Comparison of ENCODE assay signal across 8 mouse cellular contexts in genomic region chr4:132076480-132077405, GRCm38 (mm10). TPM values are rescaled to one million over a fixed set of nuclear protein-coding genes. Genes with fewer than 3 reads are reported as not detected.
DNase-seq lines count a peak whose midpoint lies in the region; ATAC-seq lines count a peak whose summit lies in the region.

No protein-coding gene starts in this region.

- no peak overlapping the region for H3K4me2 ChIP-seq in embryonic facial prominence, embryonic 14.5 days (ENCODE audit: low read depth, low read length)
- peak overlapping the region; percentile 98 for H3K4me2 ChIP-seq in liver, embryonic 13.5 days

- H3K27ac ChIP-seq in embryonic facial prominence, embryonic 14.5 days (replicated peaks; ENCODE audit: low read depth, low read length), result no peak overlapping the region
- peak overlapping the region; percentile 100 for H3K27ac ChIP-seq in liver, embryonic 13.5 days

- no peak overlapping the region for H3K4me3 ChIP-seq in embryonic facial prominence, embryonic 14.5 days (ENCODE audit: low read depth, low read length)
- peak overlapping the region; percentile 99 for H3K4me3 ChIP-seq in liver, embryonic 13.5 days (replicated peaks)

- no peak for ATAC-seq in embryonic facial prominence, embryonic 14.5 days (ENCODE audit: low read depth)
- ATAC-seq in liver, embryonic 13.5 days (ENCODE audit: low read depth), result peak; percentile 60

- H3K27me3 ChIP-seq in embryonic facial prominence, embryonic 14.5 days (replicated peaks; ENCODE audit: control insufficient read depth, insufficient read depth, low read length), result no peaks in the 10 kb centered on the region
- no peaks in the 10 kb centered on the region for H3K27me3 ChIP-seq in liver, embryonic 13.5 days

- WGBS in embryonic facial prominence, embryonic 14.5 days, result 21% methylated on average over 20 of the region's 20 CpGs
- WGBS in liver, embryonic 13.5 days (ENCODE audit: insufficient replicate concordance), result 5% methylated on average over 20 of the region's 20 CpGs

- H3K9ac ChIP-seq in embryonic facial prominence, embryonic 14.5 days (ENCODE audit: low read depth, low read length), result no peak overlapping the region
- peak overlapping the region; percentile 92 for H3K9ac ChIP-seq in liver, embryonic 13.5 days

- H3K36me3 ChIP-seq in embryonic facial prominence, embryonic 14.5 days (ENCODE audit: control insufficient read depth, insufficient read depth, low read length), result no peaks in the 10 kb centered on the region
- peaks cover 15% of the 10 kb centered on the region for H3K36me3 ChIP-seq in liver, embryonic 13.5 days

- H3K4me1 ChIP-seq in embryonic facial prominence, embryonic 14.5 days (ENCODE audit: control insufficient read depth, insufficient read depth, low read length), result peaks cover 3% of the 10 kb centered on the region
- peaks cover 69% of the 10 kb centered on the region for H3K4me1 ChIP-seq in liver, embryonic 13.5 days (replicated peaks)

- no peaks in the 10 kb centered on the region for H3K9me3 ChIP-seq in embryonic facial prominence, embryonic 14.5 days (ENCODE audit: control insufficient read depth, low read length)
- H3K9me3 ChIP-seq in liver, embryonic 13.5 days (replicated peaks), result no peaks in the 10 kb centered on the region

- peak; percentile 47 for DNase-seq in ovary, adult 18-20 months (ENCODE audit: low spot score)
- DNase-seq in ovary, postnatal 10 days (ENCODE audit: low spot score), result no peak
- peak; percentile 78 for DNase-seq in adrenal gland, adult 2 months
- DNase-seq in embryonic facial prominence, embryonic 14.5 days (ENCODE audit: low spot score), result peak; percentile 73
- DNase-seq in induced T-regulatory cell, adult 2 months (ENCODE audit: low read depth), result peak; percentile 49
- DNase-seq in liver, embryonic 13.5 days, result peak; percentile 97
- peak; percentile 44 for DNase-seq in skeletal muscle tissue, adult 2 months (ENCODE audit: low read depth, low spot score)
- DNase-seq in layer of hippocampus, adult 8-10 months (ENCODE audit: low spot score in 2 of 2), result no peak

RNA-seq across cellular contexts. Expression of gene Epb41, which starts 1.6 kb away (rescaled TPM):
- total RNA-seq in adrenal gland, adult 2 months (2021), result 10 to 100 TPM; 59.3 to 66.6 TPM
- 12.2 and 14.7 TPM in 2 replicates for polyA plus RNA-seq in adrenal gland, adult 2 months (2012; rRNA removed)
- polyA plus RNA-seq in embryonic facial prominence, embryonic 14.5 days (2014; fragmentation: Nextera tagmentation; extraction: Ambion mirVana), result 64.9 and 65.1 TPM in 2 replicates
- 147 and 193 TPM in 2 replicates for polyA plus RNA-seq in liver, embryonic 13.5 days (2015; fragmentation: Nextera tagmentation; extraction: Ambion mirVana)
- total RNA-seq in layer of hippocampus, adult 8-10 months (2022), result 10 to 100 TPM; 23.0 to 27.9 (median 25.7) TPM

RNA-seq across cellular contexts. Expression of gene Gm10300, which starts 2.2 kb away (rescaled TPM):
- under 1 TPM in 1 of 2 experiments, not detected in 1; 0.31 TPM for total RNA-seq in adrenal gland, adult 2 months (2021)
- 0.30 and 0.55 TPM in 2 replicates for polyA plus RNA-seq in adrenal gland, adult 2 months (2012; rRNA removed)
- 0.07 and 0.14 TPM in 2 replicates for polyA plus RNA-seq in embryonic facial prominence, embryonic 14.5 days (2014; fragmentation: Nextera tagmentation; extraction: Ambion mirVana)
- 0.39 and 0.63 TPM in 2 replicates for polyA plus RNA-seq in liver, embryonic 13.5 days (2015; fragmentation: Nextera tagmentation; extraction: Ambion mirVana)
- under 1 TPM in 2 of 4 experiments, not detected in 2; 0.20 to 0.23 TPM for total RNA-seq in layer of hippocampus, adult 8-10 months (2022)

Comparison
In these comparisons a context has a peak if more than half of its experiments do, and no peak if none do; other contexts are left out.
1. DNase-seq: peak in ovary, adult 18-20 months (single experiment), adrenal gland, adult 2 months (single experiment), embryonic facial prominence, embryonic 14.5 days (single experiment), induced T-regulatory cell, adult 2 months (single experiment), liver, embryonic 13.5 days (single experiment) and skeletal muscle tissue, adult 2 months (single experiment); none in ovary, postnatal 10 days (single experiment) and layer of hippocampus, adult 8-10 months (0 of 2).